Mouse (Mus musculus): ENCODE data around the gene Zfp579. TPM values are rescaled to one million over a fixed set of nuclear protein-coding genes. Genes with fewer than 3 reads are reported as not detected.

Zfp579 gene
- polyA plus RNA-seq, 1 experiment from 2014 or later = 31.3 TPM

DNA sequence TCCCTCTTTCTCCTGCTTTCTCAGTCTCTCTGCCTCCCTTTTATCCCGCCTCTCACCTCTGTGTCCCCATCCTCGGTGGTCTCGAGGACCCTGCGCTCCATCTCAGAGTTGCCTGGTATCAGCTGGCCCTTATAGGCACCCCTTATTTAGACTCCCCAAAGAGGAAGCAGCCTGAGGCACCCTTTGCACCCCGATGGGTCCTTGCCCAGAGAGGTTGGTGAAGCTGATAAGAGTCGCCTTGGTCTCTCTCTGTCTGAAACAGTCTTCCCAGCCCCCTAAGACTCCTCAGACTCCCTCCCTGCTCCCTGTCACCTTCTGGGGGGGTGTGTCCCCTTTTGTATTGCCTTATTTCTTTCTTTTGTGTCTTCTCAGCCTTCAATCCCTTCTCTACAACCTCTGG is 24.9 kb downstream of the Zfp579 start, which contains the start of gene Sbk3:
Gene Sbk3, minus strand, starts transcription at position 101 of the 400 bp plus-strand sequence.
- H3K27ac ChIP-seq (ENCODE audit: low read length) = no peak within 1 kb of the TSS
- no peaks in the 10 kb centered on the region for H3K27me3 ChIP-seq (ENCODE audit: insufficient read depth, low read length)
- H3K4me3 ChIP-seq (ENCODE audit: low read length) = no peak within 1 kb of the TSS
- no peaks in the 10 kb centered on the region for H3K9me3 ChIP-seq (ENCODE audit: low read length)
- H3K4me2 ChIP-seq (replicated peaks; ENCODE audit: low read depth, low read length) = no peak within 1 kb of the TSS
- 42% methylated on average over 6 of the region's 6 CpGs for WGBS
- H3K4me1 ChIP-seq (ENCODE audit: insufficient read depth, low read length) = no peaks in the 10 kb centered on the region
- ATAC-seq (ENCODE audit: low FRiP score, low TSS enrichment) = no peak
- no peak within 1 kb of the TSS for H3K9ac ChIP-seq (replicated peaks; ENCODE audit: low read length)
- no peaks in the 10 kb centered on the region for H3K36me3 ChIP-seq (ENCODE audit: insufficient read depth, low read length)

DNA sequence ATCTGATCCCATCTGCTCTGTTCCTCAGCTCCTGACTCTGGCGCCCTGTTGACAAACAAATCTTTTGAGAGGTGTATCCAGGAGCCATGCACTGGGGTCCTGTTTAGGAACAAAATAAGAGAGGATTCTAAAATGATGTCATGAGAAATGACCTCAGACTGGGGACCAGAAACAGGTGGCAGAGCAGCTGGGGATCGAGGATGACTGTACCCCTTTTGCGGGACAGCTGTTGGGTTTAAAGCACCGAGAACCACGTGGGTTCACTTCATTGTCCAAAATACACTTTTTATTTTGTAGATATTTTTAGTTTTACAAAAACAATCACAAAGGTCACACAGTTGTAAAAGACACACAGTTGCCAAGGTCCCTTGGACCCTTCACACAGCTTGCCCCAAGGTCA is 31.0 kb downstream of the Zfp579 start:
- H3K9ac ChIP-seq (replicated peaks; ENCODE audit: low read length) = no peak overlapping the region
- ATAC-seq (ENCODE audit: low FRiP score, low TSS enrichment) = no peak
- WGBS = 87% methylated on average over 5 of the region's 5 CpGs
- H3K9me3 ChIP-seq (ENCODE audit: low read length) = no peaks in the 10 kb centered on the region
- H3K4me3 ChIP-seq (ENCODE audit: low read length) = no peak overlapping the region
- H3K27me3 ChIP-seq (ENCODE audit: insufficient read depth, low read length) = no peaks in the 10 kb centered on the region
- no peaks in the 10 kb centered on the region for H3K4me1 ChIP-seq (ENCODE audit: insufficient read depth, low read length)
- no peaks in the 10 kb centered on the region for H3K36me3 ChIP-seq (ENCODE audit: insufficient read depth, low read length)
- H3K27ac ChIP-seq (ENCODE audit: low read length) = no peak overlapping the region
- H3K4me2 ChIP-seq (replicated peaks; ENCODE audit: low read depth, low read length) = no peak overlapping the region

DNA sequence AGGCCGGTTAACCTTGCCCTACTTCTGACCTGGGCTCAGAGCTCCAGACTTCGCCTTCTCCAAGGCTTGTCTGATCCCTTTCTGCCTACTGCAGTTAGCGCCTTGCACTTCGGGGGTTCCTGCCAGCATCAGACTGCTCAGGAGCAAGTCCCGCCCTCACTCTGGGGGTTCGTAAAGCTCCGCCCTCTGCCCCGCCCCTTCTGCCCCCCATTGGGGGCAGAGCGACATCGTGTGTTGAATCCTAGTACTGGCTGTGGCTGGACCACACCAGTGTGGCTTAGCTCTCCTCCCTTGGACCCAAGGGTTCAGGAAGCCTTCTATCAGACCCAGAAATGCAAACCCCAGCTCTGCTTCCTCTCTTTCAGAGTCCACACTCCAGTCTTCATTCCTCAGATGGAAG is 31.7 kb downstream of the Zfp579 start, which contains the start of gene Sbk2:
Gene Sbk2, minus strand, starts transcription at position 135 of the 400 bp plus-strand sequence.
- ATAC-seq (ENCODE audit: low FRiP score, low TSS enrichment) = peak; percentile 91
- Histone ChIP-seq H3K36me3 (ENCODE audit: insufficient read depth, low read length) (no peaks in the 10 kb centered on the region), H3K27ac (ENCODE audit: low read length) (no peak within 1 kb of the TSS), H3K4me1 (ENCODE audit: insufficient read depth, low read length) (no peaks in the 10 kb centered on the region), H3K9me3 (ENCODE audit: low read length) (no peaks in the 10 kb centered on the region), H3K4me3 (ENCODE audit: low read length) (no peak within 1 kb of the TSS), H3K27me3 (ENCODE audit: insufficient read depth, low read length) (no peaks in the 10 kb centered on the region), H3K9ac (replicated peaks; ENCODE audit: low read length) (peak within 1 kb of the TSS; percentile 47; the same call in 1 of the 2 replicates), H3K4me2 (replicated peaks; ENCODE audit: low read depth, low read length) (peak within 1 kb of the TSS; percentile 45)
- 4% methylated on average over 10 of the region's 10 CpGs for WGBS

DNA sequence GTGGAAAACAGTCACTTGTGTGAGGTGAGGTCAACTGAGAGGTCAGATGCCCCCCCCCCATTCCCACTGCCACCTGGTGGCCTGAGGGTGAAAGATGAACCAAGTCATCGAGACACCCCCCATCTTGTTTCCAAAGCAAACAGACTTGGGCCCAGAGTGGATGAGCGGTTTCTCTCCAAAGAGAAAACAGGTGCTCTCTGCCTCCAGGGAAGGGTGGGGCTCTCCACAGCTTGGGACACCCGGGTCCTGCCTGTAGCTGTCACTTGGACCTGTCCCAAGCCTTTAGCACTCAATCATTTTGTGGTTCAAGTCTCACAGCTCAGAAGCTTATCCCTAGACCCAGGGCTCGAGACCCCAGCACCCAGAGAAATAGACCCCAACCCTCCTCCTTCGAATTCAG is 32.4 kb downstream of the Zfp579 start:
- no peaks in the 10 kb centered on the region for H3K4me1 ChIP-seq (ENCODE audit: insufficient read depth, low read length)
- H3K27me3 ChIP-seq (ENCODE audit: insufficient read depth, low read length) = no peaks in the 10 kb centered on the region
- no peak overlapping the region for H3K27ac ChIP-seq (ENCODE audit: low read length)
- no peaks in the 10 kb centered on the region for H3K36me3 ChIP-seq (ENCODE audit: insufficient read depth, low read length)
- H3K9ac ChIP-seq (replicated peaks; ENCODE audit: low read length) = no peak overlapping the region
- 68% methylated on average over 5 of the region's 5 CpGs for WGBS
- no peak overlapping the region for H3K4me3 ChIP-seq (ENCODE audit: low read length)
- H3K9me3 ChIP-seq (ENCODE audit: low read length) = no peaks in the 10 kb centered on the region
- ATAC-seq (ENCODE audit: low FRiP score, low TSS enrichment) = no peak
- H3K4me2 ChIP-seq (replicated peaks; ENCODE audit: low read depth, low read length) = no peak overlapping the region

GRCm38 (mm10) chr7:4957361-4957760 is 38.6 kb downstream of the Zfp579 start:
- no peak overlapping the region for H3K4me2 ChIP-seq (replicated peaks; ENCODE audit: low read depth, low read length)
- no peak overlapping the region for H3K4me3 ChIP-seq (ENCODE audit: low read length)
- no peaks in the 10 kb centered on the region for H3K4me1 ChIP-seq (ENCODE audit: insufficient read depth, low read length)
- H3K27ac ChIP-seq (ENCODE audit: low read length) = no peak overlapping the region
- 77% methylated on average over 10 of the region's 10 CpGs for WGBS
- H3K36me3 ChIP-seq (ENCODE audit: insufficient read depth, low read length) = no peaks in the 10 kb centered on the region
- H3K9me3 ChIP-seq (ENCODE audit: low read length) = no peaks in the 10 kb centered on the region
- ATAC-seq (ENCODE audit: low FRiP score, low TSS enrichment) = no peak
- H3K9ac ChIP-seq (replicated peaks; ENCODE audit: low read length) = no peak overlapping the region
- H3K27me3 ChIP-seq (ENCODE audit: insufficient read depth, low read length) = no peaks in the 10 kb centered on the region

DNA sequence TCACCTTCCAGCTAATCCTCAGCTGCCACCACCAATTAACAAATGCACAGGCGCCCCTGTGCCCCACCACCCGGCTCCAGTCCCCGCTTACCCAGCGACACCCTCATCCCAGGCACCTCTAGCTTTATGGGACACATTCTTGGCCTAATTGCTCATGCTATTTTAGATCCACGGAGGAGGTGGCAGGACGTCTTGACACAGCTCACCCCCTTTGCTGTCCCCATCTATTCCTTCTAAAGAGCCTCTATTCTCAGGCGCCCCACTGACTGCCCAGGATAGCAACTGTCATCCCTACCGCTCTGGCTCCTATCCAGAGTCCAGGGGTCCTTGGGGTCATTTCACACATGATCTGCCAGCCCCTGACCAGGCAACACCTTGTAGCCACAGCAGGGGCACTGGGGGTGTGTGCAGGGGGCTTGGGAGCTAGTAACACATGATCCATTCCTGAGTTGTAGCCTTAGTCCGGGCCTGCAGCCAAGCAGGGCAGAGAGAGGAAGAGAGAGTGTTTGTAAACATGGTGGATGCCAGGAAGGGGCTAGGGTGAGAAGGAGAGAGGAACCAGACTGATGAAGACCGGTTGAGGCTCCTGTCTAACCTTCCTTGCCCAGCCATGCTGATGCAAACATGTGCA is 42.0 kb downstream of the Zfp579 start:
- no peaks in the 10 kb centered on the region for H3K9me3 ChIP-seq (ENCODE audit: low read length)
- 20% methylated on average over 10 of the region's 10 CpGs for WGBS
- no peak overlapping the region for H3K4me2 ChIP-seq (replicated peaks; ENCODE audit: low read depth, low read length)
- H3K36me3 ChIP-seq (ENCODE audit: insufficient read depth, low read length) = no peaks in the 10 kb centered on the region
- no peak overlapping the region for H3K4me3 ChIP-seq (ENCODE audit: low read length)
- H3K27me3 ChIP-seq (ENCODE audit: insufficient read depth, low read length) = no peaks in the 10 kb centered on the region
- H3K9ac ChIP-seq (replicated peaks; ENCODE audit: low read length) = no peak overlapping the region
- no peak overlapping the region for H3K27ac ChIP-seq (ENCODE audit: low read length)
- H3K4me1 ChIP-seq (ENCODE audit: insufficient read depth, low read length) = no peaks in the 10 kb centered on the region
- no peak; the same call in 1 of the 2 replicates for ATAC-seq (ENCODE audit: low FRiP score, low TSS enrichment)

GRCm38 (mm10) chr7:4950561-4951342 is 45.2 kb downstream of the Zfp579 start:
- Histone ChIP-seq H3K27me3 (ENCODE audit: insufficient read depth, low read length) (no peaks in the 10 kb centered on the region), H3K4me2 (replicated peaks; ENCODE audit: low read depth, low read length) (no peak overlapping the region), H3K27ac (ENCODE audit: low read length) (no peak overlapping the region), H3K4me1 (ENCODE audit: insufficient read depth, low read length) (no peaks in the 10 kb centered on the region), H3K36me3 (ENCODE audit: insufficient read depth, low read length) (no peaks in the 10 kb centered on the region), H3K9ac (replicated peaks; ENCODE audit: low read length) (no peak overlapping the region), H3K9me3 (ENCODE audit: low read length) (no peaks in the 10 kb centered on the region), H3K4me3 (ENCODE audit: low read length) (no peak overlapping the region)
- WGBS = 83% methylated on average over 19 of the region's 19 CpGs
- no peak for ATAC-seq (ENCODE audit: low FRiP score, low TSS enrichment)

- Histone ChIP-seq H3K36me3 (ENCODE audit: insufficient read depth, low read length) (no peaks in the 10 kb centered on the region), H3K27ac (ENCODE audit: low read length) (no peak overlapping the region), H3K4me2 (replicated peaks; ENCODE audit: low read depth, low read length) (no peak overlapping the region), H3K27me3 (ENCODE audit: insufficient read depth, low read length) (no peaks in the 10 kb centered on the region), H3K9me3 (ENCODE audit: low read length) (no peaks in the 10 kb centered on the region), H3K4me1 (ENCODE audit: insufficient read depth, low read length) (no peaks in the 10 kb centered on the region), H3K9ac (replicated peaks; ENCODE audit: low read length) (no peak overlapping the region), H3K4me3 (ENCODE audit: low read length) (no peak overlapping the region)
- WGBS = 60% methylated on average over 6 of the region's 6 CpGs
- ATAC-seq (ENCODE audit: low FRiP score, low TSS enrichment) = no peak
Measured at GRCm38 (mm10) chr7:4948386-4948785, 47.6 kb downstream of the Zfp579 start.

DNA sequence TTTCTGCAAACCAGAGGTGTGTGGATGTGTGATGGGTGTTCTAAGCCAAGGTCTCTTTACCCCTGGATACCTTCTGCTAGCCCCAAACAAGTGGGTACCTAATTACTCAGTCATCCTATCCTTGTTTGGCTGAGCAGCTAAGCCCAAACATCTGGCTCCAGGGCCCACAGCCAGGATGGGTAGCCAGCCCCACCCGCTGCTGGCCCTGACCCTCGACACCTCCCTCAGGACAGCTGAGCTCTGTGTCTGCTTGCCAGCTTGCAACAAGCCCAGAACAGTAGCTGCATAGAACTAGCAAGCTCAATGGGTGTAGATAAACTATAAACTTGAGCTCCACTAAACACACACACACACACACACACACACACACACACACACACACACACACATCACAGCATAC is 48.1 kb downstream of the Zfp579 start:
- no peaks in the 10 kb centered on the region for H3K27me3 ChIP-seq (ENCODE audit: insufficient read depth, low read length)
- H3K9me3 ChIP-seq (ENCODE audit: low read length) = no peaks in the 10 kb centered on the region

DNA sequence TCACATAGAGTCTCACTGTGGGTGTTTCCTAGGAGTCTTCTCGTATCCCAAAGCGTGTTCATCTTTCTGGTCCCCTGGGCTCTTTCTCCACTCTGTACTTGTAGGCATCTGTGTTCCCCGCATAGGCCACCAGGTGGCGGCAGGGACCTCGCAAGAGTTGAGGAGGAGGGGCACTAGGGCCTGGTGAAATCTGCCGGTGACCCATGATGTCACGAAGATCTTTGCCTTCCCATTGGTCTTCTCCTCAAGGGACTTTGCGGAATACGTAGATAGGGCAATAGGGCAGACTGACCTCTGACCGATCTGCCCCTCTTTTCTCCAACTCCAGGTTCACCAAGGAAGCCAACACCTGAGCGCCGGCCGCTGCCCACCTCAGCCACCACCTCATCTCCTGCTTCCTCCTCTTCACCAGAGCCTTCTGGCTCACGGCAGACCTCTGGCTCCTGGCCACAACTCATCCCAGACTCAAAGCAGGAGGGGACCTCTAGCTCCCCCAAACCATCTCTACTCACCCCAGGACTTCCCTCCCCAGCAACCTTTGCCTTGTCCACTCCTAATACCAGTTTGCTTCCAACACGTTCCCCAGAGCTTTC is 52.6 kb downstream of the Zfp579 start:
- Histone ChIP-seq H3K9me3 (ENCODE audit: low read length) (no peaks in the 10 kb centered on the region), H3K27ac (ENCODE audit: low read length) (no peak overlapping the region), H3K9ac (replicated peaks; ENCODE audit: low read length) (no peak overlapping the region), H3K4me3 (ENCODE audit: low read length) (peak overlapping the region; percentile 36), H3K4me2 (replicated peaks; ENCODE audit: low read depth, low read length) (peak overlapping the region; percentile 54), H3K36me3 (ENCODE audit: insufficient read depth, low read length) (no peaks in the 10 kb centered on the region), H3K4me1 (ENCODE audit: insufficient read depth, low read length) (no peaks in the 10 kb centered on the region), H3K27me3 (ENCODE audit: insufficient read depth, low read length) (no peaks in the 10 kb centered on the region)
- ATAC-seq (ENCODE audit: low FRiP score, low TSS enrichment) = peak; percentile 77
- WGBS = 19% methylated on average over 15 of the region's 15 CpGs

More for the DNA sequence above, 48.1 kb downstream of the Zfp579 start:
- Histone ChIP-seq H3K9ac (replicated peaks; ENCODE audit: low read length) (no peak overlapping the region), H3K27ac (ENCODE audit: low read length) (no peak overlapping the region), H3K4me1 (ENCODE audit: insufficient read depth, low read length) (no peaks in the 10 kb centered on the region), H3K4me2 (replicated peaks; ENCODE audit: low read depth, low read length) (no peak overlapping the region), H3K36me3 (ENCODE audit: insufficient read depth, low read length) (no peaks in the 10 kb centered on the region), H3K4me3 (ENCODE audit: low read length) (no peak overlapping the region)
- no peak for ATAC-seq (ENCODE audit: low FRiP score, low TSS enrichment)
- 32% methylated on average over 2 of the region's 2 CpGs for WGBS
